Mouse (Mus musculus): Measurements from ENCODE around the gene Olfr392.

The Olfr392 gene

GRCm38 (mm10) chr11:73816949-73817348 lies at the start of gene Olfr392:
TSS of gene Olfr392 (minus strand) at chr11:73817049.
- DNase-seq (ENCODE audit: low spot score in 2 of 2), result no peak

- no peak for DNase-seq (ENCODE audit: low spot score in 2 of 2)
These were observed 34.5 kb upstream of the Olfr392 start, which contains the start of gene Olfr393 for GRCm38 (mm10) chr11:73851354-73851753. TSS of gene Olfr393 (minus strand) at chr11:73851454.

GRCm38 (mm10) chr11:73802952-73803351 lies 13.9 kb downstream of the Olfr392 start, which contains the start of gene Olfr391-ps:
TSS of gene Olfr391-ps (minus strand) at chr11:73803052.
- DNase-seq (ENCODE audit: low spot score in 2 of 2), result no peak

GRCm38 (mm10) chr11:73782664-73783063 lies 34.2 kb downstream of the Olfr392 start, which contains the start of gene Olfr390:
TSS of gene Olfr390 (plus strand) at chr11:73782964.
- DNase-seq (ENCODE audit: low spot score in 2 of 2), result no peak

- no peak for DNase-seq (ENCODE audit: low spot score in 2 of 2)
These were observed 36.2 kb downstream of the Olfr392 start, which contains the start of gene Olfr389 for GRCm38 (mm10) chr11:73780613-73781012. TSS of gene Olfr389 (minus strand) at chr11:73780713.
